Mouse (Mus musculus): ENCODE measurements around the gene Tmem127. TPM values are rescaled to one million over a fixed set of nuclear protein-coding genes. Genes with fewer than 3 reads are reported as not detected.

The Tmem127 gene
- polyA plus RNA-seq, 1 experiment from 2014 or later: 32.8 TPM

DNA sequence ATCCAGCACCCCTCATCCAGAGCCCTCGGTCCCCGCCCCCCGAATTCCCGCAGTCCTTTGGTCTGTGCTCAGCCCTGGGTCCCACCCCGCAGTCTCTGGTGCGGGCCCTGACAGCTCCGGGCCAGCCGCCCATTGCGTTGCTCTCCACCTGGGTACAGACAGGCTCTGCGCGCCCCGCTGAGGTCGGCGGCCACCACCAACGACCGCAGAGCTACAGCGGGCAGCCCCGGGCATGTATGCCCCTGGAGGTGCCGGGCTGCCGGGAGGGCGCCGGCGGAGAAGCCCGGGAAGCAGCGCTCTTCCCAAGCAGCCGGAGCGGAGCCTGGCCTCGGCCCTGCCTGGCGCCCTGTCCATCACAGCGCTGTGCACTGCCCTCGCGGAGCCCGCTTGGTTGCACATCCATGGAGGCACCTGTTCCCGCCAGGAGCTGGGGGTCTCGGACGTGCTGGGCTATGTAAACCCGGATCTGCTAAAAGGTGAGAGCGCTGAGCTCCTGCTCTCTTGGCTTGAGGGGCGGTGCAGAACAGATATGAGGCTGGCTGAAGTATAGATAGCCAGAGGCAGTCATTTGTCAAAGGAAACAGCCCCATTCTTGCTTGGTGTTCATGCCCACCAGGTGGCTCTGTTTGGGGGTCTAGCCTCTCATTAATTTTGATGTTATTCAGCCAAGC, 761 bp downstream of the Tmem127 start:
- Histone ChIP-seq H3K4me2 (peak overlapping the region; percentile 92), H3K4me3 (peak overlapping the region; percentile 86), H3K4me1 (peaks cover 28% of the 10 kb centered on the region), H3K36me3 (peaks cover 32% of the 10 kb centered on the region), H3K9me3 (no peaks in the 10 kb centered on the region), H3K9ac (peak overlapping the region; percentile 82), H3K27ac (peak overlapping the region; percentile 76), H3K27me3 (no peaks in the 10 kb centered on the region)
- ATAC-seq (ENCODE audit: insufficient number of reproducible peaks, low FRiP score, low TSS enrichment, low read depth): peak; percentile 24
- WGBS: under 1% methylated on average over 39 of the region's 39 CpGs

DNA sequence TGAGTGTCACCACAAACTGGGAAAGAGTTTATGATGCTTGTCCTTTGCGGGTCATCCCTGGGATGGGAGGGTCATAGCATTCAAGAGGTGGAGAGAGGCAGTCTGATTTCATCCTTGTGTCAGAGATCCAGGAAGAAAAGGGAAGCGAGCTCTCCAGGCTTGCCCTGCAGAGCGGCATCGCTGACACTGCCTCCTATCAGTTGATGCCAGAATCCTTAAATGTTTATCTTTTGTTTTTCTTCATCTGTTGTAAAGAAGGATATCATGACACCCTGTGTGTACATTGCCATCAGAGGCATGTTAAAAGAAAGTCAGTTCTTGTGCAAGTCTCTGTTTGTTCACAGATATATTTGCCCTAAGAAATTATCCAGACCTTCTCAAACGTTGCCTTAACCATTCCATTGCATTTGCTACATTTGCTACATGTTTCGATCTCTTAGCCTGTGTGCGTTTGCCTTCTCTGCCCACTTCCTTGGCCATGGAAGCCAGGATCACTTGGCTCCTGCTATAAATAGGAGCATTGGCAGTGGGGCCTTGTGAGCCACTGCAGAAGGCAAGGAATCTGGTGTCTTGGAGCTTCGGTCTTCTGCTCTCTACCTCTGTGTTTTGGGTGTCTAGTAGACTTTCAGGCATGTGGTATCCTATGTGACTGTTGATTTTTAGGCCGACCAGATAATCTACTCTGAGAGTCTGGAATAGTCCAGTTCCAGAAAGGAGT, 2.7 kb downstream of the Tmem127 start:
- H3K4me2 ChIP-seq: no peak overlapping the region
- H3K36me3 ChIP-seq: peaks cover 13% of the 10 kb centered on the region
- H3K27me3 ChIP-seq: no peaks in the 10 kb centered on the region
- H3K4me1 ChIP-seq: peaks cover 28% of the 10 kb centered on the region
- no peak overlapping the region for H3K9ac ChIP-seq
- 91% methylated on average over 9 of the region's 9 CpGs for WGBS
- no peaks in the 10 kb centered on the region for H3K9me3 ChIP-seq
- no peak overlapping the region for H3K27ac ChIP-seq
- H3K4me3 ChIP-seq: no peak overlapping the region
- no peak for ATAC-seq (ENCODE audit: insufficient number of reproducible peaks, low FRiP score, low TSS enrichment, low read depth)

DNA sequence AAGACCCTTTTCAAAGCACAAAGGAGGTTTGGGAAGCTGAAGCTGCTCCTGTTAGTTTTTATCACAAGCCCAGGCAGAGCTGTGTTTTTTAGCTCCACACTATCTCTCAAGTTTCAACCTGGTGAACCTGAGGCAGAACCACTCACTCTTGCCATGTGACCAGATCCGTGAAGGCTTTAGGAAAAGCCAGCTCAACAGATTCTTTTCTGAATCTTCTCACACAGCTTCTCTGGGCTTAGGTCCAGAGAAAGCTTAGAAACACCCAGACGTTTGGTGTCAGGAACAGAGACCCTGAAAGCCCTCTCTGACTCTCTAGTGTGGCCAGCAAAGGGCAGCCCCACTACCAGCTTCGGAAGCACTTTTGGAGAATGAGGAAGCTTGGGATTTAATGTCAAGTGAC, 3.7 kb downstream of the Tmem127 start:
- no peak overlapping the region for H3K9ac ChIP-seq
- no peak overlapping the region for H3K4me2 ChIP-seq
- no peak overlapping the region for H3K4me3 ChIP-seq
- H3K4me1 ChIP-seq: peaks cover 25% of the 10 kb centered on the region
- no peak overlapping the region for H3K27ac ChIP-seq
- WGBS: 65% methylated on average over 3 of the region's 3 CpGs
- no peak for ATAC-seq (ENCODE audit: insufficient number of reproducible peaks, low FRiP score, low TSS enrichment, low read depth)
- H3K36me3 ChIP-seq: peaks cover 15% of the 10 kb centered on the region
- no peaks in the 10 kb centered on the region for H3K9me3 ChIP-seq
- no peaks in the 10 kb centered on the region for H3K27me3 ChIP-seq

DNA sequence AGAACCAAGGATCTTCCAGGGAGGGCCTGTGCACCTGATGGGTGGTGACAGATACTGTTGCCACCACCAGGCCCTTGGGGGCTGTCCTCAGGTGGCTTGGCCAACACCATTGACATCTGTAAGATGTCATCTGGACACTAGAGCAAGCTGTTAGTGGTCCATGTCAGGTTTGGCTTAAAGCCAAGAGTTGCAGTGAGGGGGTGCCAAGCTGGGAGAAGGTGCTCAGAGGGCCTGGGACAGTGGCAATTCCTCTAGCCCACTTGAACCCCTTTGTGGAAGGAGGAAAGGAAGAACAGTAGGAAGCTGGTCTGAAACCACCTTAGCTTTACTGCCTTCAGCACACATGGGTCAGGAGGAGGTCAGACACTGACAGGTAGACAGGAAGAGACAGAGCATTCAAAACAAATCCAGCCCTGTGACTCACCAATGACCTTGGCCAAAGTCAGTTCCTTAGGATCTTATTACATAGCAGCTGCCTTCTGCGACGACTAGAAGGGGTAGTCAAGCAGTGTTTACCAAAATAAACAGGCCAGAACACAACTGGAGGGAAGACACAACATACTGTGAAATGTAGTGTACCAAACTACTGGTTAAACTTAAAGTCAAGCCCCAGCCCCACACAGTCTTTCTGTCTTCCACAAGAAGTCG, 4.3 kb downstream of the Tmem127 start:
- Histone ChIP-seq H3K4me2 (no peak overlapping the region), H3K4me1 (peaks cover 20% of the 10 kb centered on the region), H3K27me3 (no peaks in the 10 kb centered on the region), H3K9ac (no peak overlapping the region), H3K9me3 (no peaks in the 10 kb centered on the region), H3K36me3 (peaks cover 20% of the 10 kb centered on the region), H3K4me3 (no peak overlapping the region), H3K27ac (no peak overlapping the region)
- WGBS: 58% methylated on average over 3 of the region's 3 CpGs
- no peak for ATAC-seq (ENCODE audit: insufficient number of reproducible peaks, low FRiP score, low TSS enrichment, low read depth)

DNA sequence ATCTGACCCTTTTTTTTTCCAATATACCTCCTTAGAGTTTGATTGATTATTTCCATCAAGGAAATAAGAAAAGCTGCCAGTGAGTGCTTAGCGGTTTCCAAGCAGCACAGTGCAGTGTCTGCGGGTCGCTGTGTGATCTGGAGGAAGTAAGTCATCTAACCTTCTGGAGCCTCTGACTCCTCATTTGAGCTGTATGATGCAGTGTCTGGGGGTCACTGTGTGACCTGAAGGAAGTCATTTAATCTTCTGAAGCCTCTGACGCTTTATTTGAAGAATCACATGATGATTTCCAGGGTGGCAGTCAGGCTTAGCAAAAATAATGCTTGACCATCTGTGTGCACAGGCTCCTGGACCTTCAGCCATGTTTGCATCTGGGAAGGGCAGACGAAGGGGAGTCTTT, 5.1 kb downstream of the Tmem127 start:
- ATAC-seq (ENCODE audit: insufficient number of reproducible peaks, low FRiP score, low TSS enrichment, low read depth): no peak
- Histone ChIP-seq H3K9me3 (no peaks in the 10 kb centered on the region), H3K9ac (no peak overlapping the region), H3K4me3 (no peak overlapping the region), H3K36me3 (peaks cover 28% of the 10 kb centered on the region), H3K4me1 (peaks cover 19% of the 10 kb centered on the region), H3K27ac (no peak overlapping the region), H3K27me3 (no peaks in the 10 kb centered on the region), H3K4me2 (no peak overlapping the region)
- 78% methylated on average over 5 of the region's 5 CpGs for whole genome bisulfite sequencing

DNA sequence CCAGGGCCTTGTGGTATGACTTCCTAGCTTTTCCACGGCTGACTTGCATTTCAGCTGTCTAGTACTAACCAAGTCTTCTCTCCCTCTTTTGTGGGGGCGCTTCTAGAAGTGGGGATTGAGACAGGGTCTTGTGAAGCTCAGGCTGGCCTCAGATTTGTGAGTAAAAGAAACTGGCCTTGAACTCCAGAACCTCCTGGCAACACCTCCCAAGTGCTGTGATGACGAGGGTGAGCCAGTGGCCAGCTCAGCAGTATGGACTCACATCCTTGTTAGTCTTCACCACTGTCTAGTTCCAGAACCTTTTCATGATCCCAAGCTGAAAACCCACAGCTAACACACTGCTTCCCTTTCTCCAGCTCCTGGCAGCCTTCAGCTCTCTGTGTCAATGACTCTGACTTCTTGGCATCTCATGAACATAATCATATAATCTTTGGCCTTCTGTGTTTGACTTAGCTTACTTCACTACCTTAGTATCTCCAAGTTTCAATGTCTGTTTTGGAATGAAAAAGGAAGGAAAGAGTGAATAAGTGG, 7.0 kb downstream of the Tmem127 start:
- H3K36me3 ChIP-seq: peaks cover 45% of the 10 kb centered on the region
- 83% methylated on average over 3 of the region's 3 CpGs for WGBS
- H3K4me3 ChIP-seq: no peak overlapping the region
- ATAC-seq (ENCODE audit: insufficient number of reproducible peaks, low FRiP score, low TSS enrichment, low read depth): no peak
- no peak overlapping the region for H3K4me2 ChIP-seq
- no peak overlapping the region for H3K9ac ChIP-seq
- no peak overlapping the region for H3K27ac ChIP-seq
- H3K9me3 ChIP-seq: no peaks in the 10 kb centered on the region
- H3K27me3 ChIP-seq: no peaks in the 10 kb centered on the region
- 0 out of 2 replicates have a peak, but pooled peaks cover 6% of the 10 kb centered on the region for H3K4me1 ChIP-seq

DNA sequence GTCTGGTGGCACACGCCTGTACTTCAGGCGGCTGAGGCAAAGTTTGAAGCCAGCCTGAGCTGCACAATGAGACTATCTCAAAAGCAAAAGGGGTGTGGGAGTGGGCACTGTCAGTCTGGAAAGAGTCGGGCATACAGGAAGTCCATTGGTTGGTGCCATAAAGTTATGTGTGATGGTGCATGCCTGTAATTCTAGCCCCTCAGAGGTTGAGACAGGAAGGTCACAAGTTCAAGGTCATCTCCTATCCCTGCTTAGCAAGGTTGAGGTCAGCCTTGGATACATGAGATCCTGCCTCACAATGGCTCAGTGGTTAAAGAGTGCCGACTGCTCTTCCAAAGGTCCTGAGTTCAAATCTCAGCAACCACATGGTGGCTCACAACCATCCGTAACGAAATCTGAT, 7.6 kb downstream of the Tmem127 start:
- 0 out of 2 replicates have a peak, but pooled peaks cover 4% of the 10 kb centered on the region for H3K4me1 ChIP-seq
- no peak for ATAC-seq (ENCODE audit: insufficient number of reproducible peaks, low FRiP score, low TSS enrichment, low read depth)
- H3K27me3 ChIP-seq: no peaks in the 10 kb centered on the region
- WGBS: 81% methylated on average over 6 of the region's 6 CpGs
- no peak overlapping the region for H3K4me2 ChIP-seq
- H3K27ac ChIP-seq: no peak overlapping the region
- H3K4me3 ChIP-seq: no peak overlapping the region
- no peak overlapping the region for H3K9ac ChIP-seq
- H3K9me3 ChIP-seq: no peaks in the 10 kb centered on the region
- H3K36me3 ChIP-seq: peaks cover 46% of the 10 kb centered on the region

DNA sequence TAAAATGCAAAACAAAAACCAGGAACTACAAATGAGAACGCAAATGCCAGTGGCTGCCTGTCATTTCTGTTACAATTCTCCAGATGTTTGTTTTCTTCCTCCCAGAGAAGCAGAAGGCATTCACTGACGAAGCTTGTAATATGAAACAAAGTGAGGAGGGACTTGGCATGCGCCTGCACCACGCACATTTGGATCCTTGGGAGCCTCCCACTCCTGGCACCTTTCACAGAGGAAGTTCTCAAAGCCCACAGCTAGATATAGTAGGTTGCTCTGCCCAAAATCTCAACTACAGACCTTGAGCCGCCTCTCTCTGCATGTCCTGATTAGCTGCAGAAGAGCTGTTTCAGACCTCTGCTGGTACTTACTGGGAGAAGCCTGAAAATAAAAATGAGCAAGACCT, 11.6 kb downstream of the Tmem127 start:
- 85% methylated on average over 5 of the region's 5 CpGs for WGBS
- Histone ChIP-seq H3K36me3 (peaks cover 40% of the 10 kb centered on the region), H3K27me3 (no peaks in the 10 kb centered on the region), H3K4me1 (no peaks in the 10 kb centered on the region), H3K27ac (no peak overlapping the region), H3K9me3 (no peaks in the 10 kb centered on the region), H3K4me2 (no peak overlapping the region), H3K4me3 (no peak overlapping the region), H3K9ac (no peak overlapping the region)
- no peak for ATAC-seq (ENCODE audit: insufficient number of reproducible peaks, low FRiP score, low TSS enrichment, low read depth)

DNA sequence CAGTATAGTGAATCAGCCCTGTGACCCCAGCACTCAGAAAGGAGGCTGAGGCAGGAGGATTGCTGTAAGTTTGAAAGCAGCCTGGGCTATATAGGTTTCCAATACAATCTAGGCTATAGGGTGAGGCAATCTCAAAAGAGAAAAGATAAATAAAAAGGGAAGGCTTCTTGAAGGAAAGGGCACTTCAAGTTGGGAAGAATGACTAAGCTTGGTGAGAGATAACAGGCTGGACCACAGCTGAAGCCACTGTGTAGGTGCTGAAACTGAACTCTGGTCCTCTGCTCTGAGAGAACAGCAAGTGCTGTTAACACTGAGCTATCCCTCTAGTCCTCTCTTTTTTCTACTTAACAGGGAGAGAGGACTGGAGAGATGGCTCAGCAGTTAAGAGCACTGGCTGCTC, 14.8 kb downstream of the Tmem127 start:
- H3K9ac ChIP-seq: no peak overlapping the region
- no peak overlapping the region for H3K27ac ChIP-seq
- H3K4me2 ChIP-seq: no peak overlapping the region
- peaks cover 22% of the 10 kb centered on the region for H3K36me3 ChIP-seq
- H3K27me3 ChIP-seq: no peaks in the 10 kb centered on the region
- H3K9me3 ChIP-seq: no peaks in the 10 kb centered on the region
- no peak for ATAC-seq (ENCODE audit: insufficient number of reproducible peaks, low FRiP score, low TSS enrichment, low read depth)
- H3K4me1 ChIP-seq: no peaks in the 10 kb centered on the region
- H3K4me3 ChIP-seq: no peak overlapping the region

DNA sequence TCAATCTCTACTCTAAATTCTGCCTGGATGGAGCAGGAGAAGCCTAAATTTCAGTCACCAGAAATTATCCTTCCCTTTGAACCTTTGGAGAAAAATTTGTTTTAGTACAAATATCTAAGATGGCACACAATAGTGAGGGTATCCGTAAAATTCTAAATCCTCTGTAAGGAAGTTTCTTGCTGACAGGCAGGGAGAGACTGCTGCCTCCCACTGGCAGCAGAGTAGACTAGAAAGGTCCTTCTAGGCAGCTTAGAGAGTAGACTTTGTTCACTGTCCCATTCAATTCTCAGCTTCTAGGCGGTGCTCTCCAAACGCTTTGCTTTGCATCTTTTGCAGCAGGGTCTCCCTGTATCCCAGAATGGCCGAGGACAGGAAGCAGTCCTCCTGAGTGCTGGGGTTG, 20.1 kb downstream of the Tmem127 start:
- no peak overlapping the region for H3K4me2 ChIP-seq
- H3K9ac ChIP-seq: no peak overlapping the region
- 0 out of 2 replicates have a peak, but pooled peaks cover 6% of the 10 kb centered on the region for H3K4me1 ChIP-seq
- H3K27ac ChIP-seq: no peak overlapping the region
- H3K27me3 ChIP-seq: no peaks in the 10 kb centered on the region
- H3K4me3 ChIP-seq: no peak overlapping the region
- no peak for ATAC-seq (ENCODE audit: insufficient number of reproducible peaks, low FRiP score, low TSS enrichment, low read depth)
- no peaks in the 10 kb centered on the region for H3K9me3 ChIP-seq
- H3K36me3 ChIP-seq: no peaks in the 10 kb centered on the region
- WGBS: 54% methylated on average over 4 of the region's 4 CpGs

DNA sequence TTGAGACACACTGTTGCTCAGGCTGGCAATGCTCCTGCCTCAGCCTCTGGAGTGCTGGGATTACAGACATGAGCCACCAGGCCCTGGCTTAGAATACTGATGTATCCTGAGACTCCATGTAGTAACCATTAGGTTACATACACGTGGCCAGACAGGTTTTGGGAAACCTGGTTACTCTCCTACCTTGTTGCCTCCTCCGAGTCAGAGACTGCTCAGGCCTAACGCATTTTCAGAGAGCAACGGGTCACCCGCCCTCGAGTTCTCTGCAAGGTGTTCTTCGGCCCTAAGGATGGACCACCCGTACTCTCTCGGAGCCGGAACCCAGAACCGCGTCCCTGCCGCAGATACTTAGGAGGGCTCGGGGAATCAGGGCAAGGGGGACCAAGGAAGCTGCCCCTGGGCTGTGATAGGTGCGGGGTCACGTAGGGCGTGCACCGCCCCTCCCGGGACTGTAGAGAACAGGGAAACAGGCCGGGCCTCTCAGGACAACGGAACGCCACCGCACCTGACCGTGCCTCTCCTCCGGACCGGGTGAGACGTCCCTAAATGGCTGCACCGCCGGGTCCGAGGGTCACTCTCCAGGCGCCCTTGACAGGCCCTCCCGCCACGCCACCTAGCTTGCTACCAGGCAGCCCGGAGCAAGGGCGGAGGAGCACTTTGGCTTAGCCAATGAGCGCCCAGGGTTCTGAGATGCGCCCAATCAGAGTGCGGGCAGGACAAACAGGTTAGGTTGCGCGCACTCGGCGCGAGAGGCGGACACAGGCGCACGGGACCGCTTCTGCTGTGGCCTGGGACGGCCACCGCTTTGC, 22.0 kb downstream of the Tmem127 start, which contains the start of gene Stard7:
Gene Stard7, plus strand, starts transcription at position 728 of the 809 bp plus-strand sequence.
- no peaks in the 10 kb centered on the region for H3K36me3 ChIP-seq
- peak within 1 kb of the TSS; percentile 74 for H3K4me2 ChIP-seq
- no peaks in the 10 kb centered on the region for H3K27me3 ChIP-seq
- no peaks in the 10 kb centered on the region for H3K9me3 ChIP-seq
- peak within 1 kb of the TSS; percentile 96 for H3K27ac ChIP-seq
- H3K9ac ChIP-seq: peak within 1 kb of the TSS; percentile 92
- peak; percentile 99 for ATAC-seq (ENCODE audit: insufficient number of reproducible peaks, low FRiP score, low TSS enrichment, low read depth)
- peak within 1 kb of the TSS; percentile 98 for H3K4me3 ChIP-seq
- H3K4me1 ChIP-seq: 0 out of 2 replicates have a peak, but pooled peaks cover 6% of the 10 kb centered on the region
- under 1% methylated on average over 49 of the region's 49 CpGs for WGBS
